Mouse (Mus musculus): ENCODE data around the gene Ascc1.

Gene Ascc1

GRCm38 (mm10) chr10:60080601-60080981 lies 78.0 kb downstream of the Ascc1 start:
- DNase-seq = no peak

DNA sequence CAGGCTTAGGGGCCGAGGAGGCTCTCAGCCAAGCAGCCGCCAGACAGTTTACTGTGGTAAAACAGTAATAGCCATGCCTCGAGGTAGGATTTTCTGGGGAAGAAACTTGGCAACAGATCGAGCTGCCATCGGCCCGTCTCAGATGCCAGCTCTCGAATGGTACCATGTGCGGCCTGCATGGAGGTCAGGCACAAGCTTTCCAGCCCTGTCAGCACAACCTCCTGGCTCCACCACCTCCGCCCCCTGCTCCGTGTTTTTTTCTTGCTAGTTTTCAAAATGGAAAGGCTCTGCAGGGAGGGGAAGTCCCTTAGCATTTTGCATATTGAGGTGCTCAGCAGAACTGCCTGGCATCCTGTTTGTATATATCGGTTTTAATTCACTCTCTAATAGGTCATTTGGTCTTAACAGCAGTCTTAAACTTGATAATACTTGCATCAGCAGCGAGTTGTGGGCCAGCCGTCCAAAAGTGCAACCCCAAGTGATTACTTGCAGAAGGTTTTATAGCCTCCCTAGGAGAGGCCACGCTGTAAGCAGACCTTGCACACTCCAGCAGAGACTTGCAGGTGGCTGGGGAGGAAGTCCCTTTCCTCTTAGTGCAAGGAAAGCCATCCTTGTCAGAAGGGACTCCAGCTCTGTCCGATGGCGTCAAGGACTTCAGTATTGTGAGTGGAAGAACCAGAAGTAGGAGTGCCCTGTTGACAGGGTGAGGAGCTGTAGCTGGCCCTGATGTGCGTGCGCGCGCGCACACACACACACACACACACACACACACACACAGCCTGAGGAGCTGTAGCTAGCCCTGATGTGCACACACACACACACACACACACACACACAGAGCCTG lies 78.6 kb downstream of the Ascc1 start:
- peak in 1 of 2 experiments; percentile 45 for DNase-seq

DNA sequence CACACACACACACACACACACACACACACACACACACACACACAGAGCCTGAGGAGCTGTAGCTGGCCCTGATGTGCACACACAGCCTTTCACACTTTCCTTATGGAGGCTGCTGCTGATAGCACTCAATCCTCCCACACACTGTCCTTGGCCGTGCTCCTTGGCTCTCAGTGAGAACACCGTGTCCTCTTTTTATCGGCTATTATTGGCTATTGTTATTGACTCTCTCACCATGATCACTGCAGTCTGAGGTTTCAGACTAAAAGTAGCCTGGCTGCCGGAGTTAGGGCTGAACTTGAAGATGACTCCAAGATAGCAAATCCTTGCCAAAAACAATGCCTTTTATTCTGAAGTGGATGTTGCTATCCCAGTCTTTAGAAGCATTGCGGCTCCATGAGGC lies 79.3 kb downstream of the Ascc1 start:
- DNase-seq = peak; percentile 50 to 58

GRCm38 (mm10) chr10:60084065-60084464 lies 81.5 kb downstream of the Ascc1 start:
- no peak for DNase-seq

GRCm38 (mm10) chr10:60092311-60092710 lies 89.7 kb downstream of the Ascc1 start:
- no peak for DNase-seq

DNA sequence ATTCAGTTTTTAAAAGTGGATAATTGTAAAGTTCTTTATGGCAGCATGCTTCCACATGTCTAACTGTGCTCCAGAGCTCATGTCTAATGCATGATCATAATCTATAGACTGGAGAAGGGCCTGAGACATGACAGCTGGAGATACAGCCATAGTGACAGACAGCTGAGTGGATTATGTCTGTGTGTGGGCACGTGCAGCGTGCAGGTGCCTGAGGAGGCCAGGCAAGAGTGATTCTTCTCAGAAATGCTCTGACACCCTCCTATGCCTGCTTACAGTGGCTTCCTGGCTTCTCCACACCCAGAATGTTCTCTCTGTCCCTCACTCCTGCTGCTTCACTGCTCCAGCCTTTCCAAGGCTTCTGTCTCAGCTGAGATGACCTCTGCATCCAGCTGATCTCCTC lies 91.1 kb downstream of the Ascc1 start:
- no peak for DNase-seq

- DNase-seq = no peak
Measured at GRCm38 (mm10) chr10:60095558-60095957, 93.0 kb downstream of the Ascc1 start.

- DNase-seq = no peak
Measured at GRCm38 (mm10) chr10:60096302-60096701, 93.7 kb downstream of the Ascc1 start.

DNA sequence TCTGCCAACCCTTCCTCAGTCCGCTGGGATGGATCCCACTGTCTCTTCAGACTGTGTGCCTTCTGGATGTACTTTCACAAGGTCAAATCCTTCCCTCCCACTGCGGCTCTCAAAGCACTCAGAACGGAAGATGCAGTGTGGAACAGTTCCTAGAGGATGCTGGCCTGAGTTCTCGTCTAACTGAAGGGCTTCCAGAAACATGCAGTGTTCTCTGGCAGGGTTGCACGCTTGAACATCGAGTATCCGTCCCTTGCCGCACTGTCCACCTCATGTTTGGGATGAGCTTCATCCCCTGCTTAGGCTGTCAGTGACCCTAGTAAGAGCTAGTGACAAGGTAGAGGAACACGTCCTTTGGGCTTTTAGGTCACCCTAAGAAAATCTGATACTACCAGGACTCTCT lies 94.5 kb downstream of the Ascc1 start:
- DNase-seq = no peak

GRCm38 (mm10) chr10:60097774-60098173 lies 95.2 kb downstream of the Ascc1 start:
- DNase-seq = peak; percentile 37 to 50

- DNase-seq = no peak
Measured at GRCm38 (mm10) chr10:60105391-60106145, 103.0 kb downstream of the Ascc1 start.

DNA sequence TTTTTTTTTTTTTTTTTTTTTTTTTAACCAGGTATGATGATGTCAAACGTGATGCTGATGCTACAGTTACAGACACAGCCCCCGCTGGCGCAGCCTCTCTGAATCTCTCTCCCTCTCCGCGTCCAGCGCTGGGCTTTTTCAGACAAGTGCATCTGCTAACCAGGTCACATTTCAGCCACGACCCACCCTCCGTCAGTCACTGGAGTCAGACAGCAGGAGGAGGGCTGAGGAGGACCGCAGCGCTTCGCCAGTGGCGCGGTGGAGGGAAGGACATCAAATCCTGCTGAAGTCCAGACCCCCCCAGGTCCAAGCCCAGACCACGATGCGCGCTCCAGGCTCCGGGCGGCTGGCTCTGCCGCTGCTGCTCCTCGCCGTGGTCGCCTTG lies 103.5 kb downstream of the Ascc1 start, which contains the start of gene Spock2:
Gene Spock2, plus strand, starts transcription at position 74 of the 385 bp plus-strand sequence.
- DNase-seq = peak; percentile 47 to 65

GRCm38 (mm10) chr10:60106531-60107186 lies 104.1 kb downstream of the Ascc1 start:
- peak; percentile 70 to 79 for DNase-seq

GRCm38 (mm10) chr10:60107448-60107847 lies 104.8 kb downstream of the Ascc1 start:
- DNase-seq = peak; percentile 25 to 31

GRCm38 (mm10) chr10:60108321-60109111 lies 105.9 kb downstream of the Ascc1 start:
- DNase-seq = peak in 1 of 2 experiments; percentile 43

GRCm38 (mm10) chr10:60109336-60109735 lies 106.7 kb downstream of the Ascc1 start:
- no peak for DNase-seq

DNA sequence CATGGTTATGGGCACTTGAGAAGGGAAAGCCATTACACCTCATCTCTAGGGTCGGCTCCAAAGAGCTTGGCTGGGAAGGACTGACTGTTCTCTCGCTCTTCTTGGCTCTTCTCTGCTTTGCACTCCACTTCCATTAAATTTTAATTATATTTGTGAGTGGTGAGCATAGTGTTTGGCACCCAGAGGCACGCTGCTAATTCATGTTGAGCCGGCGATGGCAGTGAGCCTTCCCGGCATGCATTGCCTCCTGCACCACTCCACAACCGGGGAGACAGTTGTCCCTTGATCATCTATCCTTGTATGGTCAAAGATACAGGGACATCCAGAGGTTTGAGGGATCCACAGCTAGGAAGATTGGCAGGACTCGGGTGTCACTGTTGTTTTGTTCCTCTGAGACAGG lies 107.4 kb downstream of the Ascc1 start:
- no peak for DNase-seq

DNA sequence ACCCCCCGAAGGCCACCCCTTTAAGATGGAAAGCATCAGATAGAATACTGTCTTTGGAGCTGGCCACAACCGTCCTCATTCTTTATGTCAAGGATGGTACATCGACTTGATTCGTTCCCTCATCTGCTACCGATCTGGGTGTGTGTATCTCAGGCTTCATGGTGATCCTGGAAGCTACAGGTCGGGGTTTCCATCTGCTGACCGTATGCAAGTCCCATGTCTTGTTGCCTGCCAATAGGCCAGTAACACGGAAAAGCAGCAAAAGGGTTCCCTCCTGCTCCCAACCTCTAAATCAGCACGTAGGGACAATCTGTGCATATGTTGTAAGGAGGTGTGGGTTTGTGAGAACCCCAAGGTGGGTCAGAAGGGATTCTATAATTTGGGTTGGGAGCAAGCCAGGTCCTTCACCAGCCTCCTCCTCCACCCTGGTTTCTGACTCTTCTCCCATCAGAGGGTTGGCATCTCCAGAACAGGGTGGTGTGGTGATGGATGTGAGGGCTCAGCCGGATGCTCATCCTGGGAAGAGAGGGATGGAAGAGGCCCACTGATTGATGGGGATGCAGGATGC lies 108.4 kb downstream of the Ascc1 start:
- DNase-seq = no peak

- DNase-seq = no peak
Measured at GRCm38 (mm10) chr10:60113965-60114690, 111.5 kb downstream of the Ascc1 start.

DNA sequence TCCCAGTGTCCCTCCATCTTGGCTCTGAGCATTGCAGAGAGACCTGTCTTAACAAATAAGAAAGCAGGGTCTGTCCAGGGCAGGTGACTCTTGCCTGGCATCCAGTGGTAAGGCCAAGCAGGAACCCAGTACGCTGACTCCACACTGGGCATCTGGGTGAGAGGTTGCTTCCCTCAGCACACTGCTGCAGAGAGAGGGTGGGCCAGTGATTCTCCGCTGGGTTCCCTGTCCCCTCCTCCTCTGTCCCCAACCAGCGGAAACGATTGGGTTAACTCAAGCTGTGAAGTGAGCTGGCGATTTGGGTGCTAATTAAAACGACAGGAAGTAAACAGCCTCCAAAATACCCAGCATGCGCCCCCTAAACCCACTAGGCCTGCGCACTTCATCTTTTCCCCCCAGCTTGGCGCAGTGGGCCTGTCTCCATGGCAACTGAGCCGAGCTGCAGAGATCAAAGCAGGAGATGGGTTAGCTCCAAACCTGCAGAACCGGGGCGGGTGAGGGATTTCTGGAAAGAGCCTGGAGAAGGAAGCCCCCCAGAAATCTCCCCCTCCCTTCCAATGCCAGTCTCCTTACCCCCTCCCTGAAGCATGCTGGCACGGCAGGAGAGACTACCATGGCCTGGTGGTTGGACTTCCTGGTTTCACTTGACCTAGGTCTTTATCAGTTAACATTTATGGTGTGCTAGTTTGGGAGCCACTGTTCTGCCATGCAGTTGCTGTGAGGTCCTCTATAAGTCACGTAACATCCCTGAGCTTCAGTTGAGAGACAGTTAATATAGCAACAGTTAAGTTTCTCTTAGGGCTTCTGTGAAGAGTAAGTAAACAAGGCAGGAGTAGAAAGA lies 113.0 kb downstream of the Ascc1 start:
- peak; percentile 45 to 67 for DNase-seq

GRCm38 (mm10) chr10:60116997-60117396 lies 114.4 kb downstream of the Ascc1 start:
- no peak for DNase-seq
